Mouse (Mus musculus) lung, postnatal 0 days (tissue): ENCODE results near the gene Asic3. TPM values are rescaled to one million over a fixed set of nuclear protein-coding genes. Genes with fewer than 3 reads are reported as not detected.

Experiments used
- ATAC-seq: fragments of 200-750 bp; cut with Nextera tagmentation; 2 replicates; pipeline ENCODE4 v1.8.0; 2017; ENCODE audit warnings: moderate library complexity
- DNase-seq: peaks from one replicate; pipeline ENCODE4 v3.0.0-alpha.2; 2016; ENCODE audit warnings: low spot score
- H3K27ac ChIP-seq: fragments of 300-500 bp; sonication (generic); 2 replicates; pipeline ENCODE4 v1.5.1; 2014; ENCODE audit warnings: antibody characterized with exemption, mild to moderate bottlenecking, low read length, mixed read lengths
- H3K27me3 ChIP-seq: fragments of 300-500 bp; sonication (generic); replicated peaks from 2 replicates; pipeline ENCODE4 v1.6.1; 2014; ENCODE audit warnings: low read length, mixed read lengths; ENCODE audit not compliant: insufficient read depth
- H3K36me3 ChIP-seq: fragments of 300-500 bp; sonication (generic); 2 replicates; pipeline ENCODE4 v1.6.1; 2014; ENCODE audit warnings: low read length, mixed read lengths; ENCODE audit not compliant: insufficient read depth
- H3K4me1 ChIP-seq: fragments of 300-500 bp; sonication (generic); 2 replicates; pipeline ENCODE4 v1.6.1; 2014; ENCODE audit warnings: antibody characterized with exemption, low read depth, low read length, mixed read lengths; ENCODE audit not compliant: insufficient read depth
- H3K4me2 ChIP-seq: fragments of 300-500 bp; sonication (generic); replicated peaks from 2 replicates; pipeline ENCODE4 v1.6.1; 2014; ENCODE audit warnings: low read depth, mild to moderate bottlenecking, low read length, moderate library complexity, mixed read lengths
- H3K4me3 ChIP-seq: fragments of 300-500 bp; sonication (generic); 2 replicates; pipeline ENCODE4 v1.5.1; 2014; ENCODE audit warnings: low read depth, low read length
- H3K9ac ChIP-seq: fragments of 300-500 bp; sonication (generic); replicated peaks from 2 replicates; pipeline ENCODE4 v1.6.1; 2014; ENCODE audit warnings: low read depth, mild to moderate bottlenecking
- H3K9me3 ChIP-seq: fragments of 300-500 bp; sonication (generic); 2 replicates; pipeline ENCODE4 v1.6.1; 2016; ENCODE audit warnings: low read length, mixed read lengths
- CTCF ChIP-seq: IDR thresholded peaks from 2 replicates; pipeline ENCODE4 v1.5.1; 2016; ENCODE audit warnings: antibody characterized with exemption, mild to moderate bottlenecking
- EP300 ChIP-seq: IDR thresholded peaks from 2 replicates; pipeline ENCODE4 v1.6.1; 2016; ENCODE audit warnings: antibody characterized with exemption, mild to moderate bottlenecking, control low read depth
- WGBS: fragments of 180-500 bp; shearing (Covaris S2); extraction: QIAGEN DNeasy Blood & Tissue Kit; methylation state at CpG from one replicate; pipeline ENCODE4 v1.1.7; 2014; 5-methylcytosine and 5-hydroxymethylcytosine counted together
- polyA plus RNA-seq: library from polyadenylated mRNA; unstranded; fragments of >200 nt; fragmentation: Nextera tagmentation; extraction: Ambion mirVana; gene quantifications from 2 replicates; pipeline ENCODE4 v1.2.1, GENCODE M21; 2015

Gene Asic3
- polyA plus RNA-seq, 1 experiment from 2014 or later: 0.07 TPM

- no peak for DNase-seq
- H3K4me1 ChIP-seq: peaks cover 14% of the 10 kb centered on the region
- no peak overlapping the region for H3K9ac ChIP-seq
- H3K4me3 ChIP-seq: no peak overlapping the region
- no peaks in the 10 kb centered on the region for H3K36me3 ChIP-seq
- no peaks in the 10 kb centered on the region for H3K9me3 ChIP-seq
- no peak overlapping the region for H3K27ac ChIP-seq
- 86% methylated on average over 4 of the region's 4 CpGs for WGBS
- no peaks in the 10 kb centered on the region for H3K27me3 ChIP-seq
- ATAC-seq: no peak
- TF ChIP-seq EP300 (no peak), CTCF (no peak)
- no peak overlapping the region for H3K4me2 ChIP-seq
Measured at GRCm38 (mm10) chr5:24380499-24380898, 32.7 kb upstream of the Asic3 start.

- Histone ChIP-seq H3K4me1 (peaks cover 14% of the 10 kb centered on the region), H3K9ac (no peak overlapping the region), H3K36me3 (no peaks in the 10 kb centered on the region), H3K27me3 (no peaks in the 10 kb centered on the region; the same call in 1 of the 2 replicates), H3K4me2 (no peak overlapping the region), H3K27ac (no peak overlapping the region), H3K9me3 (no peaks in the 10 kb centered on the region), H3K4me3 (no peak overlapping the region)
- no peak for DNase-seq
- no peak for ATAC-seq
- TF ChIP-seq EP300: no peak
- no peak for TF ChIP-seq CTCF
- WGBS: 59% methylated on average over 6 of the region's 6 CpGs
Measured at GRCm38 (mm10) chr5:24381486-24381885, 31.7 kb upstream of the Asic3 start.

- ATAC-seq: no peak
- WGBS: 60% methylated on average over 2 of the region's 2 CpGs
Measured at GRCm38 (mm10) chr5:24381988-24382387, 31.2 kb upstream of the Asic3 start.

GRCm38 (mm10) chr5:24383026-24383859, 29.9 kb upstream of the Asic3 start:
- H3K27me3 ChIP-seq: peaks cover 7% of the 10 kb centered on the region; the same call in 1 of the 2 replicates
- H3K4me2 ChIP-seq: peak overlapping the region; percentile 63
- H3K4me3 ChIP-seq: peak overlapping the region; percentile 35
- H3K36me3 ChIP-seq: no peaks in the 10 kb centered on the region
- 0 out of 2 replicates have a peak overlapping the region, but pooled peaks have one; percentile 38 for H3K27ac ChIP-seq
- WGBS: 5% methylated on average over 33 of the region's 34 CpGs
- TF ChIP-seq EP300: peak; percentile 21; the same call in 1 of the 2 replicates
- TF ChIP-seq CTCF: peak; percentile 76
- H3K4me1 ChIP-seq: peaks cover 23% of the 10 kb centered on the region
- DNase-seq: peak; percentile 99
- ATAC-seq: peak; percentile 94
- H3K9ac ChIP-seq: no peak overlapping the region
- no peaks in the 10 kb centered on the region for H3K9me3 ChIP-seq

More at GRCm38 (mm10) chr5:24381988-24382387, 31.2 kb upstream of the Asic3 start:
- Histone ChIP-seq H3K4me3 (no peak overlapping the region), H3K4me1 (peaks cover 14% of the 10 kb centered on the region), H3K4me2 (no peak overlapping the region), H3K27me3 (no peaks in the 10 kb centered on the region; the same call in 1 of the 2 replicates), H3K9me3 (no peaks in the 10 kb centered on the region), H3K9ac (no peak overlapping the region), H3K36me3 (no peaks in the 10 kb centered on the region), H3K27ac (no peak overlapping the region)
- TF ChIP-seq EP300 (no peak), CTCF (no peak)
- no peak for DNase-seq

GRCm38 (mm10) chr5:24384407-24384806, 28.8 kb upstream of the Asic3 start:
- peak overlapping the region; percentile 38; the same call in 1 of the 2 replicates for H3K27ac ChIP-seq
- H3K9me3 ChIP-seq: no peaks in the 10 kb centered on the region
- H3K4me1 ChIP-seq: peaks cover 25% of the 10 kb centered on the region
- WGBS: 28% methylated on average over 6 of the region's 6 CpGs
- no peak overlapping the region for H3K4me3 ChIP-seq
- ATAC-seq (peak; percentile 9; the same call in 1 of the 2 replicates), DNase-seq (peak; percentile 66)
- H3K27me3 ChIP-seq: peaks cover 7% of the 10 kb centered on the region; the same call in 1 of the 2 replicates
- no peak overlapping the region for H3K4me2 ChIP-seq
- no peaks in the 10 kb centered on the region for H3K36me3 ChIP-seq
- TF ChIP-seq CTCF: peak; percentile 39
- TF ChIP-seq EP300: peak; percentile 74
- H3K9ac ChIP-seq: no peak overlapping the region

GRCm38 (mm10) chr5:24385374-24385773, 27.8 kb upstream of the Asic3 start:
- no peak for ATAC-seq
- Histone ChIP-seq H3K9me3 (no peaks in the 10 kb centered on the region), H3K4me2 (no peak overlapping the region), H3K9ac (no peak overlapping the region), H3K4me1 (peaks cover 25% of the 10 kb centered on the region), H3K4me3 (no peak overlapping the region), H3K27ac (no peak overlapping the region), H3K27me3 (peaks cover 7% of the 10 kb centered on the region; the same call in 1 of the 2 replicates), H3K36me3 (no peaks in the 10 kb centered on the region)
- 99% methylated on average over 5 of the region's 5 CpGs for WGBS
- TF ChIP-seq CTCF (no peak), EP300 (no peak)
- DNase-seq: no peak
